39 mouse cellular contexts compared by ENCODE assay signal in the genomic region with DNA sequence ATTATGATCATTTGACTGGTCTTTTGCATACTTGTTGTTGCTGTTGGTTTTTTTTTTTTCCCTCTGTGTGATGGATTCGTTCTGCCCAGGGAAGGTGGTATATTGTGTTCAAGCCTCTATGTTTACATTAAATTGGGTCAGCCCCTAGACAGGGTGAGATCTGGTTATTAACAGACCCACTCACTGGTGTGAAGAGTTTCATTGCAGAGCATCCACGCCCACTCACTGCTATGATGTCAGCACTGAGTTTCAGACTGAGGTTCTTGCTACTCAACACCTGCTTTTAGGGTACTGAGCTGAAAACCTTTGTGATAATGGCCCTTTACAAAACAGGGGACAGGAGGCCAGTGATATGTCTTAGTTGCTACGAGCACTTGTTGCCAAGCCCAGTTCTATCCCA. TPM values are rescaled to one million over a fixed set of nuclear protein-coding genes. Genes with fewer than 3 reads are reported as not detected.
"Had no signal": no experiment of that assay in that cellular context is flagged by ENCODE, and none has a peak within 500 bp of the region (broad histone marks: within the 10 kb centered on the region; RNA-seq: fewer than 3 reads in every experiment).

No protein-coding gene starts in this region.

- H3K27me3 ChIP-seq: heart, embryonic 13.5 days; heart, embryonic 15.5 days; hindbrain, embryonic 13.5 days; intestine, embryonic 15.5 days; limb, embryonic 13.5 days; limb, embryonic 15.5 days; liver, embryonic 12.5 days had no signal

- H3K4me3 ChIP-seq: heart, adult 2 months; heart, embryonic 13.5 days; heart, embryonic 15.5 days; hindbrain, embryonic 13.5 days; intestine, embryonic 15.5 days; layer of hippocampus, adult 2 months; limb, embryonic 13.5 days; limb, embryonic 15.5 days; liver, embryonic 12.5 days had no signal

- H3K36me3 ChIP-seq: heart, embryonic 13.5 days; heart, embryonic 15.5 days; hindbrain, embryonic 13.5 days; intestine, embryonic 15.5 days; limb, embryonic 13.5 days; limb, embryonic 15.5 days; liver, embryonic 12.5 days had no signal

- H3K9me3 ChIP-seq: heart, embryonic 13.5 days; heart, embryonic 15.5 days; hindbrain, embryonic 13.5 days; intestine, embryonic 15.5 days; limb, embryonic 13.5 days; limb, embryonic 15.5 days; liver, embryonic 12.5 days had no signal

- DNase-seq: gastrocnemius, postnatal 14 days; gastrocnemius, postnatal 36 days; heart, adult 2 months; heart, postnatal 14 days; heart, postnatal 36 days; kidney, adult 18-20 months; kidney, adult 8-10 months; kidney, postnatal 10 days; kidney, postnatal 25 days; kidney, postnatal 4 days; layer of hippocampus, adult 9-11 months; layer of hippocampus, postnatal 36 days had no signal

- H3K4me1 ChIP-seq: heart, embryonic 13.5 days; heart, embryonic 15.5 days; hindbrain, embryonic 13.5 days; intestine, embryonic 15.5 days; limb, embryonic 13.5 days; limb, embryonic 15.5 days; liver, embryonic 12.5 days had no signal

- ATAC-seq: hindbrain, embryonic 16.5 days; intestine, embryonic 15.5 days; intestine, postnatal 0 days; liver, embryonic 12.5 days had no signal

- H3K4me2 ChIP-seq: heart, embryonic 11.5 days; heart, embryonic 13.5 days; heart, embryonic 15.5 days; hindbrain, embryonic 13.5 days; intestine, embryonic 15.5 days; limb, embryonic 13.5 days; limb, embryonic 15.5 days; liver, embryonic 12.5 days had no signal

- H3K27ac ChIP-seq: heart, adult 2 months; heart, embryonic 13.5 days; heart, embryonic 15.5 days; hindbrain, embryonic 13.5 days; intestine, embryonic 15.5 days; layer of hippocampus, adult 2 months; limb, embryonic 13.5 days; limb, embryonic 15.5 days; liver, embryonic 12.5 days; liver, embryonic 14.5 days had no signal

- H3K9ac ChIP-seq: heart, embryonic 13.5 days; heart, embryonic 15.5 days; hindbrain, embryonic 13.5 days; intestine, embryonic 15.5 days; limb, embryonic 13.5 days; limb, embryonic 15.5 days; liver, embryonic 12.5 days; liver, embryonic 14.5 days had no signal

RNA-seq across cellular contexts. Expression of a gene that starts 16.9 kb away (rescaled TPM):
- total RNA-seq: gastrocnemius, adult 18-20 months; gastrocnemius, adult 8-10 months; gastrocnemius, postnatal 14 days; gastrocnemius, postnatal 36 days; heart, adult 2 months; heart, postnatal 14 days; heart, postnatal 36 days; hematopoietic stem cell, adult 5-6 weeks; layer of hippocampus, adult 2 months; layer of hippocampus, postnatal 14 days; layer of hippocampus, postnatal 36 days; left cerebral cortex, adult 18-20 months; left cerebral cortex, adult 8-10 months; left cerebral cortex, postnatal 10 days; left cerebral cortex, postnatal 36 days; liver, adult 2 months had no signal
- polyA plus RNA-seq: gonadal fat pad, adult 2 months; heart, adult 2 months; heart, embryonic 11.5 days; heart, embryonic 13.5 days; heart, embryonic 15.5 days; heart, postnatal 0 days; hindbrain, embryonic 11.5 days; hindbrain, embryonic 13.5 days; hindbrain, embryonic 16.5 days; intestine, embryonic 15.5 days; intestine, postnatal 0 days; kidney, embryonic 14.5 days; kidney, embryonic 16.5 days; limb, embryonic 11.5 days; limb, embryonic 13.5 days; limb, embryonic 15.5 days; liver, adult 2 months; liver, embryonic 12.5 days; liver, embryonic 14.5 days had no signal

RNA-seq across cellular contexts. Expression of a gene that starts 52.4 kb away (rescaled TPM):
- total RNA-seq: gastrocnemius, adult 18-20 months; gastrocnemius, postnatal 14 days; gastrocnemius, postnatal 36 days had no signal
